Mouse (Mus musculus) kidney, embryonic 15.5 days (tissue): ENCODE data around the gene Hipk4. TPM values are rescaled to one million over a fixed set of nuclear protein-coding genes. Genes with fewer than 3 reads are reported as not detected.

Experiments
- ATAC-seq: fragments of 200-750 bp; cut with Nextera tagmentation; replicated peaks from 2 replicates; pipeline ENCODE4 v1.8.0; 2017; ENCODE audit warnings: moderate TSS enrichment; ENCODE audit not compliant: low FRiP score
- H3K27ac ChIP-seq: fragments of 300-500 bp; sonication (generic); 2 replicates; pipeline ENCODE4 v1.5.1; 2015; ENCODE audit warnings: mild to moderate bottlenecking, inconsistent platforms
- H3K27me3 ChIP-seq: fragments of 300-500 bp; sonication (generic); 2 replicates; pipeline ENCODE4 v1.6.1; 2015; ENCODE audit warnings: inconsistent platforms
- H3K36me3 ChIP-seq: fragments of 300-500 bp; sonication (generic); 2 replicates; pipeline ENCODE4 v1.6.1; 2015; ENCODE audit warnings: inconsistent platforms
- H3K4me1 ChIP-seq: fragments of 300-500 bp; sonication (generic); 2 replicates; pipeline ENCODE4 v1.6.1; 2015; ENCODE audit warnings: inconsistent platforms
- H3K4me2 ChIP-seq: fragments of 300-500 bp; sonication (generic); 2 replicates; pipeline ENCODE4 v1.6.1; 2015; ENCODE audit warnings: moderate library complexity, mild to moderate bottlenecking, inconsistent platforms
- H3K4me3 ChIP-seq: fragments of 300-500 bp; sonication (generic); replicated peaks from 2 replicates; pipeline ENCODE4 v1.5.1; 2015; ENCODE audit warnings: mild to moderate bottlenecking, inconsistent platforms
- H3K9ac ChIP-seq: fragments of 300-500 bp; sonication (generic); 2 replicates; pipeline ENCODE4 v1.6.1; 2015; ENCODE audit warnings: mild to moderate bottlenecking, inconsistent platforms
- H3K9me3 ChIP-seq: fragments of 300-500 bp; sonication (generic); replicated peaks from 2 replicates; pipeline ENCODE4 v1.6.1; 2016; ENCODE audit warnings: inconsistent platforms
- WGBS: fragments of 180-500 bp; shearing (Covaris S2); methylation state at CpG from one replicate; pipeline ENCODE4 v1.1.7; 2015; ENCODE audit warnings: mixed read lengths; 5-methylcytosine and 5-hydroxymethylcytosine counted together
- polyA plus RNA-seq: library from polyadenylated mRNA; unstranded; fragments of >200 nt; fragmentation: Nextera tagmentation; extraction: Ambion mirVana; gene quantifications from 2 replicates; pipeline ENCODE4 v1.2.1, GENCODE M21; 2015

Hipk4 gene
- polyA plus RNA-seq, result 0.39 and 0.92 TPM in 2 replicates

DNA sequence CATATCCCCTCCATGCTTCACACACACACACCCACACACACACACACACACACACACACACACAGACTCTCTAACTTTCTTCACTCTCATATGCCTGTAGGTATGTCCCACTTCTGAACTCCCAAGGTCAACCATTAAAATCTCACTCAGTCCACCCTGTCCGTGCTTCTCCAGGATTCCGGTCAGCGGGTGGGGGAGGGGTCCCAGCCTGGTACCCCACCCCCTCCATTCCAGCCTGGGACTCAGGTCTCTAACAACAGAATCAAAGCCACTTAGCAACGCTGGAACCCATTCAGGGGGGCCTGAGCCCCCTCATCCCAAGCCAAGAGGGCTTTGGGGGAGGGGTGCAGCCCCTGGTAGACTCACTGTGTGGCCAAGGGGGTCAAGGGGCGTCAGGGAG, at the start of gene Hipk4:
Hipk4 (plus strand) TSS at position 301 of the 400 bp plus-strand sequence.
- Histone ChIP-seq H3K9ac (no peak within 1 kb of the TSS), H3K4me1 (no peaks in the 10 kb centered on the region), H3K27me3 (no peaks in the 10 kb centered on the region), H3K36me3 (0 out of 2 replicates have a peak, but pooled peaks cover 3% of the 10 kb centered on the region), H3K4me3 (no peak within 1 kb of the TSS), H3K27ac (no peak within 1 kb of the TSS), H3K4me2 (no peak within 1 kb of the TSS), H3K9me3 (no peaks in the 10 kb centered on the region)
- 56% methylated on average over 5 of the region's 5 CpGs for WGBS
- no peak for ATAC-seq

DNA sequence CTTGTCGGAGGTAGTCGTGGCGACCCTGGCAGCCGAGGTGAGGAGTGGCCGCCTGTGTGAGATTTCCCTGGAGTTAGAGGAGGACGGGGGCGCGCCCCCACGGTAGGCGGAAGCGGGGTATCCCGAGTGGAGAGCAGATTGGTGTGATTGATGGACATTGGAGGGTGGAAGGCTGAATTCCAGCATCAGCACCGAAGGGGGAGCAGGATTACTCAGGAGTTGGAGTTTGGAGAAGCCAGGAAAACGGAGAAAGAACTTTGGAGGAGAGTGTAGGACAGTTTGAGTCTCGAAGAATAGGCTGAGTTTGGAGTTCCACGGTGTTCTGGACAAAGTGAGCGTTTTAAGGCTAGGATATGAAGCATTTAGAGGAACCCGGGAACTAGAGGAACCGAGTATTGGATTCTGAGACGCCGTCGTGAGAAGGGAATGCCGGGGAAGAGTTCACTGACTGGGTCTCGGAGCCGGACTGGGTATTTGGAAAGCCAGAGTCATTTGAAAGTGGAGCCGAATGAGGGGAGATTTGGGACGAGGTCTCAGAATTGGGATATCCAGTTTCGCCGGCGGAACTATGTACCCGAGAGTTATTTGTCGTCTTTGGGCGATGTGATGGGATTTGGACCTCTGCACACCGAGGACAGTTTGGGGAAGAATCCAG, 49.1 kb upstream of the Hipk4 start:
- no peak for ATAC-seq
- WGBS, result under 1% methylated on average over 34 of the region's 34 CpGs

DNA sequence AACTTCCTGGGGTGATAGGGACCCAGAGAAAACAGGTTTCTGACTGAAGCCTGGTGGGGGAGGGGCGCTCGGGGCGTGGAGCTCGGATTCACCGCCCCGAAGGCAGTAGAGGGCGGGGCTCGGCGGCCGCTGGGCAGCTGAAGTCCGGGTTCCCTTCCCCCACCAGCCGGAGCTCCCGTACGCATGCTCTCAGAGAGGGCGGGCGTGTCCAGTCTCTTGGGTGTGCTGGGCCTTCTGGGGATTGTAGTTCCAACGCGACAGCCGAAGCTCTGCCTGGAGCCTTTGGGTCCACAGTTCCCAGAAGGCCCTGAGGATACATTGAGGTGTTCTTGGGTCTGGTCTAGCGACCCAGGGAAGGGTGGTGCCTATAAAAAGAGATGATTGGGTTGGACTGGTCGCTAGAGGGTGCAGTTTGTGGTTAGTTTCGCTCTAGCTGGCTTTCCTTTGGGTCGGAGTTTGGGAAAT, 48.5 kb upstream of the Hipk4 start:
- H3K27me3 ChIP-seq, result no peaks in the 10 kb centered on the region
- H3K36me3 ChIP-seq, result peaks cover 31% of the 10 kb centered on the region
- ATAC-seq, result peak; percentile 94
- peak overlapping the region; percentile 75 for H3K9ac ChIP-seq
- peak overlapping the region; percentile 70 for H3K4me3 ChIP-seq
- H3K27ac ChIP-seq, result peak overlapping the region; percentile 97
- H3K4me2 ChIP-seq, result peak overlapping the region; percentile 76
- H3K9me3 ChIP-seq, result no peaks in the 10 kb centered on the region
- peaks cover 35% of the 10 kb centered on the region for H3K4me1 ChIP-seq
- under 1% methylated on average over 23 of the region's 23 CpGs for WGBS

More for the DNA sequence above, 49.1 kb upstream of the Hipk4 start:
- Histone ChIP-seq H3K9me3 (no peaks in the 10 kb centered on the region), H3K27me3 (no peaks in the 10 kb centered on the region), H3K27ac (peak overlapping the region; percentile 97), H3K9ac (peak overlapping the region; percentile 75), H3K4me1 (peaks cover 33% of the 10 kb centered on the region), H3K4me2 (peak overlapping the region; percentile 76), H3K36me3 (peaks cover 28% of the 10 kb centered on the region), H3K4me3 (peak overlapping the region; percentile 70)

DNA sequence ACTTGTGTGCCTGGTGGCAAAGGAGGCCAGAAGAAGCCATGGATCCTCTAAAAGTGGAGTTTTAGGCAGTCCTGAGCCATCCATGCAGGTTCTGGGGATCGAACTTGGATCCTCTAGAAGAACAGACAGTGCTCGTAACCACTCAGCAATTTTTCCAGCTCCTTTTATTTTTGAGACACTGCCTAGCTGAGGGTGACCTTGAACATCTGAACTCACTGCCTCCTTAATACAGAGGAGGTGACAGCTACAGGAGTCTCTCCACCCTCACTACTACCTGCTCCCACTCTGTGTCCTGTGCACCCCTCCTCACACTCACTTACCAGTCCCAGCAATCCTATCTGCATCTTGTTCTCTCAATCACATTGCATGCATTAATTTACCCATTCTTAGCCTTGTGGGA, 47.5 kb upstream of the Hipk4 start:
- Histone ChIP-seq H3K27ac (peak overlapping the region; percentile 97; the same call in 1 of the 2 replicates), H3K9ac (no peak overlapping the region), H3K27me3 (no peaks in the 10 kb centered on the region), H3K9me3 (no peaks in the 10 kb centered on the region), H3K36me3 (peaks cover 33% of the 10 kb centered on the region), H3K4me3 (peak overlapping the region; percentile 70; the same call in 1 of the 2 replicates), H3K4me1 (peaks cover 39% of the 10 kb centered on the region), H3K4me2 (peak overlapping the region; percentile 76)
- ATAC-seq, result no peak
- 94% methylated on average over 2 of the region's 2 CpGs for whole genome bisulfite sequencing

DNA sequence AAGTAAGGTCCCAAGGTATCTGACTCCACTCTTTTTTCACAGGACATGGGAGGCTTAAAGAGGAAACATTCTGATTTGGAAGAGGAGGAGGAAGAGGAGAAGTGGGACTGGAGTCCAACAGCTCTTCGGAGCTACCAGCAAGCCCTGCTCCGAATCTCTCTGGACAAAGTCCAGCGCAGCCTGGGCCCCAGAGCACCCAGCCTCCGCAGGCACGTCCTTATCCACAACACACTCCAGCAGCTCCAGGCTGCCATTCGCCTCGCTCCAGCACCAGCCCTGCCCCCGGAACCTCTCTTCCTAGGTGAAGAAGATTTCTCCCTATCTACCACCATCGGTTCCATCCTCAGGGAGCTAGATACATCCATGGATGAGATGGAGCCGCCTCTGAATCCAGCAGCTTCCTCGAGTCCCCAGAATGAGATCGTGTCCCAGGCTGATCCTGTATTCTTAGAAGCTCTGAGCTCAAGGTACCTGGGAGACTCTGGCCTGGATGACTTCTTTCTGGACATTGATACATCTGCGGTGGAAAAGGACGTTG, 46.9 kb upstream of the Hipk4 start:
- no peak overlapping the region for H3K9ac ChIP-seq
- H3K9me3 ChIP-seq, result no peaks in the 10 kb centered on the region
- peaks cover 45% of the 10 kb centered on the region for H3K4me1 ChIP-seq
- no peak for ATAC-seq
- H3K4me3 ChIP-seq, result no peak overlapping the region
- H3K27me3 ChIP-seq, result no peaks in the 10 kb centered on the region
- peaks cover 33% of the 10 kb centered on the region for H3K36me3 ChIP-seq
- H3K4me2 ChIP-seq, result no peak overlapping the region
- 93% methylated on average over 14 of the region's 14 CpGs for WGBS
- H3K27ac ChIP-seq, result peak overlapping the region; percentile 97; the same call in 1 of the 2 replicates

DNA sequence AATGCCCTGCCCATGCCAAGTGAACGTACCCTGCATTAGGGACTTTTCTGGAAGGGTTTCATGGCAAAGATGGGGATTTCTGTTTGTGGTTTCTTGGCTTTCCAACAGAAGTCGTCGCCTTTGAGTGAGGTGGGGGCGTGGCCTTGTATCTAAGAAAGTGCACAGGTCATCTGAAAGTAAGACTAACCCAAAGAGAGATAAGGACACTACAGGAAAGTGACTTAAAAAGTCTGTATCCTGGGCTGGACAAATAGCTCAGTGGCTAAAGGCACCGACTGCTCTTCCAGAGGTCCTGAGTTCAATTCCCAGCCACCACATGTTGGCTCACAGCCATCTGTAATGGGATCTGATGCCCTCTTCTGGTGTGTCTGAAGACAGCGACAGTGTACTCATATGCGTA, 44.5 kb upstream of the Hipk4 start:
- no peak overlapping the region for H3K4me3 ChIP-seq
- peak overlapping the region; percentile 45; the same call in 1 of the 2 replicates for H3K27ac ChIP-seq
- no peak overlapping the region for H3K9ac ChIP-seq
- no peak overlapping the region for H3K4me2 ChIP-seq
- no peaks in the 10 kb centered on the region for H3K9me3 ChIP-seq
- no peaks in the 10 kb centered on the region for H3K27me3 ChIP-seq
- WGBS, result 71% methylated on average over 7 of the region's 7 CpGs
- peaks cover 55% of the 10 kb centered on the region for H3K4me1 ChIP-seq
- peaks cover 33% of the 10 kb centered on the region for H3K36me3 ChIP-seq
- no peak for ATAC-seq

DNA sequence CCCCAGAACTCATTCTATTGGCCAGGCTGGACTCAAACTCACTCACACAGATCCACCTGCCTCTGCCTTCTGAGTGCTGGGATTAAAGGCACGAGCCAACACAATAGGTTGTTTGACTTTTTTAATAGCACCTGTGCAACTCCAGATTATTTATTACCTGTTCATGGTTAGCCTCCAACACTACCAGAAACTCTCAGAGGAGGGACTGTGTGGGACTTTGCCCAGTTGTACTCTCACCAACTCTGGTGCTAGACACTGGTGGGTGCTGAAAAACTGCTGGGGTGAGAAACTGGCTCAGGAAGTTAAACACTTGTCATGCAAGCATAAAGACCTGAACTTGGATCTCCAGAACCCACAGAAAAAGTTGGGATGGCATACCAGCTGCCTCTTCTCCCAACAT, 43.3 kb upstream of the Hipk4 start:
- Histone ChIP-seq H3K9me3 (no peaks in the 10 kb centered on the region), H3K9ac (no peak overlapping the region), H3K4me1 (peaks cover 55% of the 10 kb centered on the region), H3K36me3 (peaks cover 33% of the 10 kb centered on the region), H3K4me2 (no peak overlapping the region), H3K27ac (peak overlapping the region; percentile 89), H3K27me3 (no peaks in the 10 kb centered on the region), H3K4me3 (no peak overlapping the region)
- ATAC-seq, result no peak
- 49% methylated on average over 1 of the region's 1 CpGs for WGBS

DNA sequence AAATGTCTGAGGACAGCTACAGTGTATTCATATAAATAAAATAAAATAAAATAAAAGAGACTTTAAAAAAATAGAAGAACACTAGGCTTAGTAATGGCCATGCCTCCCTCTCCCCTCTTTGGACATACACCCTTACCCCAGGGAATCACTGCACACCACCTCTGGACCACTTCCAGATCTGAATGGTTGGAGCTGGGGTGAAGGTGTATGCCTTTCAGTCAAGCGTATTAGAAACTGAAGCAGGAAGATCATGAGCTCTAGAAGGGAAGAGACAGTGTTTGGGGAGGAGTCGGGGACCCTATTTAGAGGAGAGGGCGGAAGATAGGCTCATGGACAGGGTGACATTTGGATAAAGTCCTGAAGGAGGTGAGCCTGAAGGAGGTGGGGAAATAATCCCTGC, 42.6 kb upstream of the Hipk4 start:
- H3K4me1 ChIP-seq, result peaks cover 49% of the 10 kb centered on the region
- 86% methylated on average over 3 of the region's 3 CpGs for WGBS
- peaks cover 33% of the 10 kb centered on the region for H3K36me3 ChIP-seq
- peak overlapping the region; percentile 89 for H3K27ac ChIP-seq
- H3K4me3 ChIP-seq, result peak overlapping the region; percentile 36
- H3K4me2 ChIP-seq, result peak overlapping the region; percentile 58
- no peaks in the 10 kb centered on the region for H3K27me3 ChIP-seq
- no peak for ATAC-seq
- no peak overlapping the region for H3K9ac ChIP-seq
- H3K9me3 ChIP-seq, result no peaks in the 10 kb centered on the region

DNA sequence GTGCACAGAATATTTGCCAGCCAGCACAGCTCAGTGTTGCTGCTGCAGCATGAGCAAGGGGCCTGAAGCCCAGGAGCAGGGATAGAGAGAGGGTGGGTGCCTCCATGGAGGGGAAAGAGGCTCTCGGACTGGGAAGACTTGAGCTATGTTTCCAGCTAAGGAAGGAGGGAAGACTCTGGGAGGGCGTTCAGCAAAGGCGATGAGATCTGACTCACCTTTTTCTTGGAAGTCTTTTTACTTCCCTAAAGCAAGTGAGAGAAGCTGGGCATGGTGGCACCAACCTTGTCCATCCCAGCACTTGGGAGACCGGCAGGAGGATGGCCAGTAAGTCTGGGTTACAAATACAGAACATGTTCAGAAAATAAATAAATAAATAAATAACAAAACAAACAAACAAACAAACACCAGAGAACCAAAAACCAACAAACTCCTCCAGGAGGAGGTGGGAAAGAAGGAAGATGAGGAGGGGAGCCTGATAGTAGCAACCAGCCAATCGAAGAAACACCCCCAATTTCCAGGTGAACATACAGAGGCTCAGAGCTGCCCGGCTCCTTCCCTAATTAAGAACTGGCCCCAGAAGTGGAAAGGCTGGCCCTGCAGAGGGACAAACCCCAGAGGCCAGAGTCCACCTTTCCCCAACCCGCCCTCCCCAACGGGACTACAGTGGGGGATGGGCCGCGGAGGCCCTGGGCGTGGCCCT, 42.0 kb upstream of the Hipk4 start:
- no peak; the same call in 1 of the 2 replicates for ATAC-seq
- Histone ChIP-seq H3K27me3 (no peaks in the 10 kb centered on the region), H3K36me3 (peaks cover 29% of the 10 kb centered on the region), H3K4me1 (peaks cover 51% of the 10 kb centered on the region), H3K9ac (peak overlapping the region; percentile 43), H3K27ac (peak overlapping the region; percentile 89), H3K4me3 (peak overlapping the region; percentile 36), H3K9me3 (no peaks in the 10 kb centered on the region), H3K4me2 (peak overlapping the region; percentile 58)
- 13% methylated on average over 10 of the region's 11 CpGs for WGBS

DNA sequence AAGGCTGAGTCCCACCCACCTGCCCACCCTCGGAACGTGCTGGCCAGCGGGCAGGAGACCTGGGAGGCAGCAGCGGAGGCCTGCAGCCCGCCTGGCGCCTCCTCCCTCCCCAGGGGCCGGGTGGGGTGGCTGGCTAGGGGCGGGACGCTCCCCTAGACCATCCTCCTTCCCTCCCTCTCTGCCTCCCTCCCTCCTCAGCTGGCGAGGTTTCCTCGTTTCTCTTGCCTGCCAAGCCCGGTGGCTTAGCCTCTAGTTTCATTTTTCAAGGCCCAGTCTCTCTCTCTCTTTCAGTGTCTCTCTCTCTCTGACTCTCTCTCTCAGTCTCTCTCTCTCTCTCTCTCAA, 41.5 kb upstream of the Hipk4 start:
- Histone ChIP-seq H3K9ac (peak overlapping the region; percentile 43), H3K9me3 (no peaks in the 10 kb centered on the region), H3K36me3 (peaks cover 24% of the 10 kb centered on the region), H3K4me1 (peaks cover 47% of the 10 kb centered on the region), H3K4me3 (peak overlapping the region; percentile 36), H3K27me3 (no peaks in the 10 kb centered on the region), H3K4me2 (peak overlapping the region; percentile 58), H3K27ac (peak overlapping the region; percentile 89)
- 0% methylated on average over 8 of the region's 12 CpGs for WGBS
- peak; percentile 95 for ATAC-seq

DNA sequence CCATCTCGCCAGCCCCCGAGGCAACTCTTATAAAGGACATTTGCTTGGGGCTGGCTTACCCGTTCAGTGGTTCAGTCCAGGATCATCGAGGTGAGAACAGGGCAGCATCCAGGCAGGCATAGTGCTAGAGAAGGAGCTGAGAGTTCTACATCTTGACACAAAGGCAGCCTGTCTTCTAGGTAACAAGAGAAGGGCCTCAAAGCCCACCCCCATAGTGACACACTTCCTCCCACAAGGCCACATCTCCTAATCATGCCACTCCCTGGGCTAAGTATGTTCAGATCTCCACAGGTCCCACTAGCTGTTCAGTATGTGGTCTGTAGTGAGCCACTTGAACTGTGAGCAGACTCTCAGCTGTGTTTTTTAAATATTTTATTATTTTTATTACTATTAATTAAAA, 39.2 kb upstream of the Hipk4 start:
- H3K4me3 ChIP-seq, result no peak overlapping the region
- ATAC-seq, result no peak
- WGBS, result 90% methylated on average over 4 of the region's 4 CpGs

More for the DNA sequence above, 39.2 kb upstream of the Hipk4 start:
- Histone ChIP-seq H3K9me3 (no peaks in the 10 kb centered on the region), H3K4me2 (no peak overlapping the region), H3K27ac (no peak overlapping the region), H3K27me3 (no peaks in the 10 kb centered on the region), H3K36me3 (0 out of 2 replicates have a peak, but pooled peaks cover 4% of the 10 kb centered on the region), H3K4me1 (peaks cover 43% of the 10 kb centered on the region), H3K9ac (no peak overlapping the region)
